Mouse (Mus musculus): ENCODE measurements around the gene Ppm1a. TPM values are rescaled to one million over a fixed set of nuclear protein-coding genes. Genes with fewer than 3 reads are reported as not detected.

Ppm1a gene
- total and polyA plus RNA-seq, 3 experiments, result 111 to 119 TPM; not detected in 1

DNA sequence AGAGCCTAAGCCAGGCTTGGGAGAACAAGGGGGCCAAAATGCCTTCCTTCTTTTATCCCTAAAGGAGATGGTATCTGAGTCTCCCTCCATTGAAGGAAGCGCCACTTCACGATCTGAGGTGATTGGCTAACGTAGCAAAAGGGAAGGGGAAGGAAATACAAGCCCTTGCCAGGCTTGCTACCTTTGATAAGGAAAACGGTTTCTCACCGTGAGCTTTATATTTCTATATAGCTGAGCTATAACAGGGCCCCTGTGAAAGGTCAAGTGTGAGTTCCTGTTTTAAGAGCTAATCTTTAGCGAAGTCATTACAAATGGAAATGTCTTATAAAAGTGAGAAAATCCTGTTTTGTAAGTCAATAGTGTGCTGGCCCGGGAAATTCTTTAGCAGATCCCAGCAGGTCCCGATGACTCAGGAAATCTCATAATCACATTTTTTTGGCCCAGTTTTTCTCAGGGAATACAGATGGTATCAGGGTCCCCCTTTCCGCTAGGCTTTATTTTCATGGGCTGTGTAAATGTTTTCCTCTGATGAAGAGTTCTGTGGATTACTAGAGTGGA lies 12.4 kb upstream of the Ppm1a start (continued):
- TF ChIP-seq POLR2AphosphoS2 (IDR thresholded peaks at IDR 0.05; ENCODE audit: low read length) (no peak), ZNF384 (IDR thresholded peaks at IDR 0.05; ENCODE audit: low read depth, low read length) (no peak), HCFC1 (IDR thresholded peaks at IDR 0.05; ENCODE audit: low read depth, low read length) (peak; percentile 65), USF2 (IDR thresholded peaks at IDR 0.05; ENCODE audit: borderline replicate concordance in 1 of 2, insufficient read depth in 1 of 2, low read depth in 1 of 2, low read length in 2 of 2) (no peak), POLR2AphosphoS5 (IDR thresholded peaks at IDR 0.05; ENCODE audit: borderline replicate concordance, low read depth, low read length) (no peak), CTCF (IDR thresholded peaks at IDR 0.05 in 2 of 3, conservative IDR thresholded peaks at IDR 0.05 in 1 of 3; ENCODE audit: control insufficient read depth in 1 of 3, insufficient read depth in 1 of 3, low read depth in 2 of 3, low read length in 3 of 3, poor library complexity in 1 of 3, severe bottlenecking in 1 of 3) (no peak), CHD1 (IDR thresholded peaks at IDR 0.05; ENCODE audit: low read depth, low read length) (no peak), RCOR1 (IDR thresholded peaks at IDR 0.05; ENCODE audit: low read depth, low read length) (peak; percentile 61), ETS1 (IDR thresholded peaks at IDR 0.05; ENCODE audit: low read depth, low read length) (peak; percentile 85), ELF1 (IDR thresholded peaks at IDR 0.05; ENCODE audit: low read depth, low read length) (peak; percentile 64), GATA1 (IDR thresholded peaks at IDR 0.05; ENCODE audit: low read depth, low read length) (peak; percentile 87), BHLHE40 (IDR thresholded peaks at IDR 0.05; ENCODE audit: borderline replicate concordance, low read depth, low read length) (peak; percentile 66; the same call in 1 of the 2 replicates), ZMIZ1 (IDR thresholded peaks at IDR 0.05; ENCODE audit: low read depth, low read length) (no peak), ZC3H11A (IDR thresholded peaks at IDR 0.05; ENCODE audit: low read depth, low read length) (no peak), RAD21 (IDR thresholded peaks at IDR 0.05; ENCODE audit: low read depth, low read length) (no peak), USF1 (IDR thresholded peaks at IDR 0.05; ENCODE audit: low read depth, low read length) (no peak), NELFE (IDR thresholded peaks at IDR 0.05; ENCODE audit: low read depth, low read length) (peak; percentile 44), SIN3A (IDR thresholded peaks at IDR 0.05; ENCODE audit: low read length) (peak; percentile 84), JUND (IDR thresholded peaks at IDR 0.05; ENCODE audit: low read depth, low read length) (no peak), MAX (IDR thresholded peaks at IDR 0.05; ENCODE audit: low read length) (no peak), MEF2A (IDR thresholded peaks at IDR 0.05; ENCODE audit: extremely low read depth, insufficient replicate concordance, low read depth, low read length, poor library complexity, severe bottlenecking) (no peak), MAFK (IDR thresholded peaks at IDR 0.05; ENCODE audit: borderline replicate concordance, low read depth, low read length) (peak; percentile 18; the same call in 1 of the 2 replicates), UBTF (IDR thresholded peaks at IDR 0.05; ENCODE audit: borderline replicate concordance, insufficient read depth, low read depth, low read length) (no peak), POLR2A (IDR thresholded peaks at IDR 0.05; ENCODE audit: control insufficient read depth in 1 of 2, insufficient read depth in 1 of 2, low read depth in 1 of 2, low read length in 2 of 2, poor library complexity in 1 of 2) (0 out of 4 replicates have a peak, but pooled peaks of 1 of the 2 experiments have one; percentile 42)
